16 mouse cellular contexts compared by ENCODE assay signal in genomic region chr4:87403354-87403753, GRCm38 (mm10).
A peak's percentile ranks its signal among the peaks of the same experiment; 100 is the strongest.
DNase-seq lines count a peak whose midpoint lies in the region; ATAC-seq and TF ChIP-seq lines count a peak whose summit lies in the region.
"Had no signal": no experiment of that assay in that cellular context is flagged by ENCODE, and none has a peak within 500 bp of the region (broad histone marks: within the 10 kb centered on the region; RNA-seq: fewer than 3 reads in every experiment).

No protein-coding gene starts in this region.

- no peaks in the 10 kb centered on the region for H3K36me3 ChIP-seq in intestine, embryonic 14.5 days (ENCODE audit: control insufficient read depth, insufficient read depth, low read length)
- H3K36me3 ChIP-seq in intestine, postnatal 0 days (ENCODE audit: control insufficient read depth, insufficient read depth) = no peaks in the 10 kb centered on the region
- no peaks in the 10 kb centered on the region for H3K36me3 ChIP-seq in stomach, embryonic 14.5 days (ENCODE audit: control insufficient read depth, insufficient read depth, low read length)
- H3K36me3 ChIP-seq in stomach, postnatal 0 days (ENCODE audit: control insufficient read depth, insufficient read depth, low read length) = no peaks in the 10 kb centered on the region
- H3K36me3 ChIP-seq in lung, embryonic 15.5 days = no peaks in the 10 kb centered on the region
- H3K36me3 ChIP-seq: heart, embryonic 10.5 days; neural tube, embryonic 15.5 days had no signal

- WGBS in intestine, embryonic 14.5 days = 31% methylated on average over 6 of the region's 6 CpGs
- WGBS in intestine, postnatal 0 days = 53% methylated on average over 6 of the region's 6 CpGs
- 17% methylated on average over 6 of the region's 6 CpGs for WGBS in stomach, embryonic 14.5 days
- WGBS in stomach, postnatal 0 days = 14% methylated on average over 6 of the region's 6 CpGs
- 3% methylated on average over 6 of the region's 6 CpGs for WGBS in lung, embryonic 15.5 days

- no peak for TF ChIP-seq CTCF in intestine, postnatal 0 days (IDR thresholded peaks at IDR 0.05; ENCODE audit: low read depth)
- TF ChIP-seq CTCF in stomach, postnatal 0 days (IDR thresholded peaks at IDR 0.05; ENCODE audit: low read depth) = no peak

- DNase-seq in intestine, embryonic 14.5 days (ENCODE audit: low spot score) = no peak
- no peak for DNase-seq in stomach, postnatal 0 days (ENCODE audit: low spot score)
- DNase-seq in right cerebral cortex, postnatal 10 days (ENCODE audit: low spot score in 2 of 2) = no peak
- no peak for DNase-seq in embryo, embryonic 10 days (ENCODE audit: low spot score)
- no peak for DNase-seq in spleen, postnatal 14 days (ENCODE audit: low spot score in 2 of 2)
- DNase-seq: adrenal gland, adult 8-10 months; cerebellum, postnatal 36 days; heart, postnatal 4 days had no signal

- no peak overlapping the region for H3K27ac ChIP-seq in intestine, embryonic 14.5 days (ENCODE audit: low read depth)
- H3K27ac ChIP-seq in intestine, postnatal 0 days (ENCODE audit: low read depth, low read length) = no peak overlapping the region
- no peak overlapping the region; the same call in 1 of the 2 replicates for H3K27ac ChIP-seq in stomach, embryonic 14.5 days (ENCODE audit: low read length)
- no peak overlapping the region for H3K27ac ChIP-seq in stomach, postnatal 0 days (replicated peaks)
- peak overlapping the region; percentile 64 for H3K27ac ChIP-seq in lung, embryonic 15.5 days
- H3K27ac ChIP-seq: heart, embryonic 10.5 days; neural tube, embryonic 15.5 days had no signal

- no peaks in the 10 kb centered on the region for H3K27me3 ChIP-seq in intestine, embryonic 14.5 days (replicated peaks; ENCODE audit: control insufficient read depth, insufficient read depth, low read length)
- no peaks in the 10 kb centered on the region for H3K27me3 ChIP-seq in intestine, postnatal 0 days (replicated peaks; ENCODE audit: control insufficient read depth, insufficient read depth, low read length)
- no peaks in the 10 kb centered on the region for H3K27me3 ChIP-seq in stomach, embryonic 14.5 days (ENCODE audit: control insufficient read depth, insufficient read depth, low read length)
- no peaks in the 10 kb centered on the region for H3K27me3 ChIP-seq in stomach, postnatal 0 days (ENCODE audit: control insufficient read depth, insufficient read depth, low read length)
- no peaks in the 10 kb centered on the region for H3K27me3 ChIP-seq in lung, embryonic 15.5 days
- H3K27me3 ChIP-seq: neural tube, embryonic 15.5 days had no signal

- no peak for TF ChIP-seq EP300 in stomach, postnatal 0 days (optimal IDR thresholded peaks at IDR 0.05)

- H3K4me3 ChIP-seq in intestine, embryonic 14.5 days (ENCODE audit: low read depth, low read length) = no peak overlapping the region
- H3K4me3 ChIP-seq in intestine, postnatal 0 days (ENCODE audit: low read depth, low read length) = no peak overlapping the region
- no peak overlapping the region for H3K4me3 ChIP-seq in stomach, embryonic 14.5 days (ENCODE audit: low read depth, low read length)
- no peak overlapping the region for H3K4me3 ChIP-seq in stomach, postnatal 0 days (ENCODE audit: low read depth, low read length)
- no peak overlapping the region for H3K4me3 ChIP-seq in lung, embryonic 15.5 days
- H3K4me3 ChIP-seq: erythroblast, embryonic 14.5 days; heart, embryonic 10.5 days; neural tube, embryonic 15.5 days had no signal

- no peaks in the 10 kb centered on the region for H3K9me3 ChIP-seq in intestine, embryonic 14.5 days (ENCODE audit: control insufficient read depth, low read length)
- H3K9me3 ChIP-seq in intestine, postnatal 0 days (ENCODE audit: control insufficient read depth) = no peaks in the 10 kb centered on the region
- no peaks in the 10 kb centered on the region for H3K9me3 ChIP-seq in stomach, embryonic 14.5 days (ENCODE audit: control insufficient read depth, low read depth, low read length)
- H3K9me3 ChIP-seq in stomach, postnatal 0 days (ENCODE audit: control insufficient read depth, low read length) = no peaks in the 10 kb centered on the region
- no peaks in the 10 kb centered on the region for H3K9me3 ChIP-seq in lung, embryonic 15.5 days
- H3K9me3 ChIP-seq: heart, embryonic 10.5 days; neural tube, embryonic 15.5 days had no signal

- no peak overlapping the region for H3K9ac ChIP-seq in intestine, embryonic 14.5 days (ENCODE audit: low read length)
- no peak overlapping the region for H3K9ac ChIP-seq in intestine, postnatal 0 days (ENCODE audit: low read depth, low read length)
- H3K9ac ChIP-seq in stomach, embryonic 14.5 days (replicated peaks; ENCODE audit: low read depth, low read length) = no peak overlapping the region
- no peak overlapping the region for H3K9ac ChIP-seq in stomach, postnatal 0 days (ENCODE audit: low read length)
- H3K9ac ChIP-seq in lung, embryonic 15.5 days = no peak overlapping the region
- H3K9ac ChIP-seq: neural tube, embryonic 15.5 days had no signal

- no peak for ATAC-seq in intestine, embryonic 14.5 days (replicated peaks; ENCODE audit: low FRiP score, low TSS enrichment, low read depth)
- no peak for ATAC-seq in intestine, postnatal 0 days
- ATAC-seq in stomach, embryonic 14.5 days (ENCODE audit: insufficient number of reproducible peaks, insufficient read depth, low FRiP score, low read depth) = peak; percentile 42; the same call in 1 of the 2 replicates
- ATAC-seq in stomach, postnatal 0 days (ENCODE audit: low FRiP score, low TSS enrichment) = no peak
- peak; percentile 86; the same call in 1 of the 2 replicates for ATAC-seq in lung, embryonic 15.5 days (ENCODE audit: borderline replicate concordance, extremely low read depth, low FRiP score, low TSS enrichment)
- ATAC-seq: inflammation-experienced regulatory T-cells, adult 6 months had no signal

- peaks cover 10% of the 10 kb centered on the region; the same call in 1 of the 2 replicates for H3K4me1 ChIP-seq in intestine, embryonic 14.5 days (replicated peaks; ENCODE audit: control insufficient read depth, insufficient read depth, low read length)
- H3K4me1 ChIP-seq in intestine, postnatal 0 days (replicated peaks; ENCODE audit: control insufficient read depth, insufficient read depth, low read length) = no peaks in the 10 kb centered on the region
- H3K4me1 ChIP-seq in stomach, embryonic 14.5 days (ENCODE audit: control insufficient read depth, insufficient read depth, low read length) = peaks cover 4% of the 10 kb centered on the region; the same call in 1 of the 2 replicates
- H3K4me1 ChIP-seq in stomach, postnatal 0 days (replicated peaks; ENCODE audit: control insufficient read depth, insufficient read depth) = no peaks in the 10 kb centered on the region
- H3K4me1 ChIP-seq in lung, embryonic 15.5 days = peaks cover 18% of the 10 kb centered on the region

- peak overlapping the region; percentile 2 for H3K4me2 ChIP-seq in intestine, embryonic 14.5 days (ENCODE audit: low read length)
- no peak overlapping the region for H3K4me2 ChIP-seq in intestine, postnatal 0 days (replicated peaks; ENCODE audit: low read depth)
- peak overlapping the region; percentile 17; the same call in 1 of the 2 replicates for H3K4me2 ChIP-seq in stomach, embryonic 14.5 days (replicated peaks; ENCODE audit: low read depth, low read length)
- no peak overlapping the region for H3K4me2 ChIP-seq in stomach, postnatal 0 days (replicated peaks; ENCODE audit: low read depth)
- peak overlapping the region; percentile 36 for H3K4me2 ChIP-seq in lung, embryonic 15.5 days
- H3K4me2 ChIP-seq: liver, embryonic 11.5 days; neural tube, embryonic 15.5 days had no signal

Comparison
In these comparisons a context has a peak if more than half of its experiments do, and no peak if none do; other contexts are left out.
1. ATAC-seq: peak in stomach, embryonic 14.5 days (single experiment) and lung, embryonic 15.5 days (single experiment); none in intestine, embryonic 14.5 days (single experiment), intestine, postnatal 0 days (single experiment) and stomach, postnatal 0 days (single experiment).
2. H3K4me2 ChIP-seq: peak in intestine, embryonic 14.5 days (single experiment), stomach, embryonic 14.5 days (single experiment) and lung, embryonic 15.5 days (single experiment); none in intestine, postnatal 0 days (single experiment) and stomach, postnatal 0 days (single experiment).